8 mouse cellular contexts compared by ENCODE assay signal in the genomic region with DNA sequence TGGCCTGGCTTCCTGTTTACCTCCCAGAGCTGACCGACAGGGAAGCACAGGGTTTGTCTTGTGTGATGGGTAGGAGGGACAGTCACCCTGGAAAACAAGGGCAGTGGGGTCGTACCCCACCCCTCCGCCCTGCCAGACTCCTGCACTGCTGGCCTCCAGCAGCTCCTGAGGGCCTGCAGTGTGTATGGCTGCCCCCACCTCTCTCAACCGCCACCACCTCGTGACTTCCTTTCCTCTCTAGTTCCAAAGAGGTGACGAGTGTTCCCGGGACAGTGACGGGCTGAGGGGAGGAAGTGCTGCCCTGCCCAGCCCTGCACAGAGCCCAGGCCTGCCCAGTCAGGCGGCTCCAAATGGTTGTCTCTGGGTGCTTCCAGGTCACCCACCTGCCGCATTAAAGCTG. TPM values are rescaled to one million over a fixed set of nuclear protein-coding genes. Genes with fewer than 3 reads are reported as not detected.
DNase-seq lines count a peak whose midpoint lies in the region; ATAC-seq and TF ChIP-seq lines count a peak whose summit lies in the region.

No protein-coding gene starts in this region.

- no peak overlapping the region for H3K4me3 ChIP-seq in left cerebral cortex, adult 2 months

- no peak for ATAC-seq in frontal cortex, adult (ENCODE audit: low TSS enrichment)

- DNase-seq in left cerebral cortex, adult 2 months (ENCODE audit: extremely low spot score in 1 of 2, low spot score in 2 of 2) = no peak
- DNase-seq in left cerebral cortex, adult 9 months (ENCODE audit: low spot score in 2 of 2) = no peak
- peak; percentile 80 for DNase-seq in heart, adult 8-10 months (ENCODE audit: low spot score)
- peak; percentile 79 for DNase-seq in kidney, adult 9 months
- DNase-seq in lung, postnatal 10 days = peak; percentile 82
- DNase-seq in thymus, postnatal 0 days (ENCODE audit: low spot score) = peak; percentile 73
- DNase-seq in layer of hippocampus, postnatal 25 days (ENCODE audit: extremely low spot score in 1 of 2, low spot score in 1 of 2) = no peak

- intact Hi-C loops in left cerebral cortex, adult 2 months (cut with DNase I) = no loop called here

- H3K27ac ChIP-seq in left cerebral cortex, adult 2 months = peak overlapping the region; percentile 98

- no peak for TF ChIP-seq CTCF in left cerebral cortex, adult 2 months (IDR thresholded peaks at IDR 0.05)

RNA-seq across cellular contexts. Expression of gene Pip5k1c, which starts 5.1 kb away (rescaled TPM):
- 100 to 1,000 TPM; 431 TPM for total RNA-seq in left cerebral cortex, adult 2 months (2021)
- 10 to 100 TPM; 25.7 to 29.5 (median 26.8) TPM for total RNA-seq in heart, adult 8-10 months (2022)
- 36.9 and 38.6 TPM in 2 replicates for polyA plus RNA-seq in thymus, postnatal 0 days (2015; fragmentation: Nextera tagmentation; extraction: Ambion mirVana)
- 100 to 1,000 TPM; 306 to 318 TPM for total RNA-seq in layer of hippocampus, postnatal 25 days (2021)

RNA-seq across cellular contexts. Expression of gene Tjp3, which starts 6.5 kb away (rescaled TPM):
- total RNA-seq in left cerebral cortex, adult 2 months (2021) = under 1 TPM; 0.26 to 0.45 TPM
- total RNA-seq in heart, adult 8-10 months (2022) = under 1 TPM in 1 of 4 experiments, not detected in 3; 0.22 TPM
- 7.8 and 9.3 TPM in 2 replicates for polyA plus RNA-seq in thymus, postnatal 0 days (2015; fragmentation: Nextera tagmentation; extraction: Ambion mirVana)
- total RNA-seq in layer of hippocampus, postnatal 25 days (2021) = 1 to 10 TPM in 1 of 2 experiments, under 1 TPM in 1; 0.86 to 1.2 TPM

RNA-seq across cellular contexts. Expression of gene Cactin, which starts 23.1 kb away (rescaled TPM):
- total RNA-seq in left cerebral cortex, adult 2 months (2021) = 10 to 100 TPM; 31.3 to 31.8 TPM
- total RNA-seq in heart, adult 8-10 months (2022) = 10 to 100 TPM; 14.4 to 19.2 (median 16.3) TPM
- polyA plus RNA-seq in thymus, postnatal 0 days (2015; fragmentation: Nextera tagmentation; extraction: Ambion mirVana) = 41.3 and 45.8 TPM in 2 replicates
- 10 to 100 TPM; 28.1 to 30.0 TPM for total RNA-seq in layer of hippocampus, postnatal 25 days (2021)

RNA-seq across cellular contexts. Expression of gene Tbxa2r, which starts 30.7 kb away (rescaled TPM):
- under 1 TPM; 0.70 to 0.82 TPM for total RNA-seq in left cerebral cortex, adult 2 months (2021)
- total RNA-seq in heart, adult 8-10 months (2022) = 1 to 10 TPM; 2.7 to 5.4 (median 3.5) TPM
- 97.5 and 103 TPM in 2 replicates for polyA plus RNA-seq in thymus, postnatal 0 days (2015; fragmentation: Nextera tagmentation; extraction: Ambion mirVana)
- total RNA-seq in layer of hippocampus, postnatal 25 days (2021) = 1 to 10 TPM; 1.1 to 1.5 TPM

RNA-seq across cellular contexts. Expression of gene Apba3, which starts 31.1 kb away (rescaled TPM):
- total RNA-seq in left cerebral cortex, adult 2 months (2021) = 10 to 100 TPM; 35.8 to 38.6 TPM
- 100 to 1,000 TPM; 105 to 122 (median 112) TPM for total RNA-seq in heart, adult 8-10 months (2022)
- 34.8 and 38.7 TPM in 2 replicates for polyA plus RNA-seq in thymus, postnatal 0 days (2015; fragmentation: Nextera tagmentation; extraction: Ambion mirVana)
- 10 to 100 TPM; 35.4 to 39.5 TPM for total RNA-seq in layer of hippocampus, postnatal 25 days (2021)

Comparison
In these comparisons a context has a peak if more than half of its experiments do, and no peak if none do; other contexts are left out.
1. DNase-seq: peak in heart, adult 8-10 months (single experiment), kidney, adult 9 months (single experiment), lung, postnatal 10 days (single experiment) and thymus, postnatal 0 days (single experiment); none in left cerebral cortex, adult 2 months (0 of 2), left cerebral cortex, adult 9 months (0 of 2) and layer of hippocampus, postnatal 25 days (0 of 2).
2. RNA of gene Pip5k1c, which starts 5.1 kb away (total RNA-seq): 431 TPM in left cerebral cortex, adult 2 months and 306 to 318 TPM in layer of hippocampus, postnatal 25 days; 25.7 to 29.5 TPM in heart, adult 8-10 months; every median in the first group is over 10 times any median in the second.